Mouse (Mus musculus): ENCODE measurements around the gene Odf3l2. TPM values are rescaled to one million over a fixed set of nuclear protein-coding genes. Genes with fewer than 3 reads are reported as not detected.

Gene Odf3l2
- under 1 TPM; 0.02 to 0.12 TPM for polyA plus RNA-seq (2012; fragmentation: generic; extraction: Trizol)

GRCm38 (mm10) chr10:79645711-79646110 is at the start of gene Odf3l2:
Gene Odf3l2, minus strand, starts transcription at chr10:79645738.

DNA sequence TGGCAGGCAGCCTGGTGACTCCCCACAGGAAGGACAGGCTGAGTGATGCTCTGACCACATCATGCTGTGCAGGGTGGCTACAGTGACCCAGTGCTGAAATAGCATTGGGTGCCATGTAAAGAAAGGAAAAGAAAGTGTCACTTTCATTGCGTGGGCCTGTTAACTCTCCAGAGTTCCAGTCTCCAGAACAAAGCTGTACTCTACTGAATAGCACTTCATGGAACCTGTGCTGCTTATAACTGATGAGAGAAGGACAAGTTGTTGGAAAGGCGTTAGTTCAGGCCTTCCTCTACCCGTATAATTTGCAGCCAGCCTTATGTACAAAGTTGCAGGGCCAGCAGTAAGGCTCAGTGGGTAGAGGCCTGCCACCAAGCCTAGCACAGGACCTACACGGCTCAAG is 43.2 kb upstream of the Odf3l2 start, which contains the start of gene Gzmm:
Gene Gzmm, plus strand, starts transcription at position 301 of the 400 bp plus-strand sequence.

DNA sequence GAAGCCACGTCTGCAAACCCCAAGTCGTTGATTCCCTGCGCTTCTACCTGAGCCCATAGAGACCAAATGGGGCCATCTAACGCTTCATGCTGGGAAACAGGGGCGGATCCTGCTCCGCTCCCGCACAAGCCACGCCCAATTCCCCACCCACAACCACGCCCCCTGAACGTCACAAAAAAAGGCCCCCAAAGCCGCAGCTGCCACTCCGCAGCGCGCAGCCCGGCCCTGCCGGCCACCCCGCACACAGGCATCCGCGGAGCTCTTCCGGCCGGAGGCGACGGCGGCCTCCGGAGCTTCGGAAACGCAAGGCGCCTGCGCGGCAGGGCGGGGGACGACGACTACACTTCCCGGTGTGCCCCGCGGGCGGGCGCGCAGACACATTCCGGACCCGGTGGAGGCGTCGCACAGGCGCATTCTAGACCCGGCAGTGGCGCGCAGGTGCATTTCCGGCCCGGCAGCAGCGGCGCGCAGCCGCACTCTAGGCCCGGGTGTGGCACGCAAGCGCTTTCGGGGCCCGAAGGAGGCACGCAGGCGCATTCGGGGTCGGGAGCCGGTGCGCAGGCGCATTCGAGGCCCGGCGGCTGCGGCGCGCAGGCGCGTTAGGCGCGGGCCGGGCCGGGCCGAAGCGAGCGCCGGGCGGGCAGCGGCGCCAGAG is 36.2 kb upstream of the Odf3l2 start, which contains the start of gene Cdc34:
Gene Cdc34, plus strand, starts transcription at position 605 of the 655 bp plus-strand sequence.

DNA sequence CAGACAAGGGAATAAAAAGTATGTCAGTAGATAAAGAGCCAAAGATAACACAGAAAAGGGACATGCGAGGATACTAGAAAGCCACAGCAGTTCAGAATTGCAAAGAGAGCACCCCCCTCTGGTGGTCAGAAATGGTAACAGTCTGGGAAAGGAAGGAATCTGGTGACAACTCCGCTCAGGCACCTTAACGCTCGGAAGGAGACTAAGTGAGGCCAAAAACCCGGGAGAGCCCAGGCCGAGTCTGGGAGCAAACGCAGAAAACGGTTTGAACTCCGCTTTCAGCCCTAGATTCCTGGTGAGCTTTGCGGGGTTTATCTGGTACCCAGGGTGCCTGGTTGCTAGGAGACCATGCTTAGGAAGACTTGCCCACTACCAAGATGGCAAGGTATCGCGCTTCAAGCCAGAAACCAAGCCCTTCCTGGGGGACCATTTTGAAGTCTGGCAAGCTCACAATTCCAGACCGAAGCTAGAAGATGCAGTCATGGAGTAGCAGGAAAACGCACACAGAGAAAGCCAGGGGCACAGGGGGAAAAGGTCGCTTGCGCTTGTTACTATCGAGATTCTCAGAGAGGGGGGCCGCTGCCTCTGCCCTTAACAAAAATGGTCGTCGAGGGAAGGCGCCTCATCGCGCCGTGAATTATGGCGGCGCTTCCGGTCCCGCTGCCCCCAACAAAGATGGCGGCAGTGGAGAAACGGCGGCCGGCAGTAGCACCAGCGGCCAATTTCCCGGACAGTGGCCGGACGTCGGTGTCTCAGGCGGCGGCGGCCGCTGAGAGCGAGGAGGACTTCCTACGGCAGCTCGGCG is 23.4 kb upstream of the Odf3l2 start, which contains the start of gene Tpgs1:
Gene Tpgs1, plus strand, starts transcription at position 599 of the 805 bp plus-strand sequence.

GRCm38 (mm10) chr10:79664131-79664665 is 18.7 kb upstream of the Odf3l2 start, which contains the start of gene Madcam1:
Gene Madcam1, plus strand, starts transcription at chr10:79664559.

GRCm38 (mm10) chr10:79637128-79638110 is 8.1 kb downstream of the Odf3l2 start, which contains the start of gene Shc2:
Gene Shc2, minus strand, starts transcription at chr10:79637918.

DNA sequence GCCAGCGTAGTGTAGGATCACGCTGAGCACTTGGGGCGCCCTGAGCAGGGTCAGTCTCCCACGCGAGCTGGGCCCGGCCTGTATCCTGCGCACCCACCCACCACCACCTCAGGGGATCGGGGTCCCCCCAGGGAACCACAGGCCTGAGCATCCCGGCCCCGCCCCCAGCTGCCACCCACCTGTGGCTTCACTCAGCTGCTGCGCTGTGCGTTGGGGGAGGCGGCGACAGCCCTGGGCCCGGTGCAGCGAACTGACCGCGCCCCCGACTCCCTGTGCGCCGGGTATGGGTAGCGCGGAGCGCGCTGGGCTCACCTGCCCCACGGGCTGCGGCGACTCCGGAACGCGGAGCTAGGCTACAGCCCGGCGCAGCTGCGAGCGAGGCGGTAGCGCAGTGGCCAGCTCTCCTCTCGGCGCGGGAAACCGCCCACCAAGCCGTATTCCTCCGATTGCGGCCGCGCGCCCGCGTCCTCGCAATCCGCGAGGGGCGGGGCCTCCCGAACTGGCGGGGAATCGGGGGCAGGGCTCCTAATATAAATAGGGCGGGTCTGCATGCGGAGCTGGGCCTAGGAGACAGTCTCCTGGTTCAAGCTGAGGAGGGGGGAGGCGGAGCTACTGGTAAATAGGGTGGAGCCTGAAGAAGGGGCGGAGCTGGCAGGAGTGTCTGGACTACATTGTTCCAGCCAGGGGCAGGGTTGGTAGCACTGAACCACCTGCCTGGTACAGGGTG is 31.8 kb downstream of the Odf3l2 start, which contains the start of gene C2cd4c:
Gene C2cd4c, minus strand, starts transcription at position 448 of the 727 bp plus-strand sequence.

Other genes starting within 250 kb of the Odf3l2 start
- gene Vmn2r83, start 177.0 kb downstream of the Odf3l2 start, polyA plus RNA-seq (2012; fragmentation: generic; extraction: Trizol) = not detected
- 100 to 1,000 TPM; 138 to 392 TPM for gene Plpp2, start 111.9 kb downstream of the Odf3l2 start, polyA plus RNA-seq (2012; fragmentation: generic; extraction: Trizol)
- gene Mier2, start 90.5 kb downstream of the Odf3l2 start, polyA plus RNA-seq (2012; fragmentation: generic; extraction: Trizol) = 10 to 100 TPM; 13.3 to 35.6 TPM
- under 1 TPM in 1 of 2 experiments, not detected in 1; 0.04 TPM for gene Theg, start 58.4 kb downstream of the Odf3l2 start, polyA plus RNA-seq (2012; fragmentation: generic; extraction: Trizol)
- gene C2cd4c, start 31.7 kb downstream of the Odf3l2 start, polyA plus RNA-seq (2012; fragmentation: generic; extraction: Trizol) = under 1 TPM; 0.37 to 0.70 TPM
- gene Shc2, start 7.8 kb downstream of the Odf3l2 start, polyA plus RNA-seq (2012; fragmentation: generic; extraction: Trizol) = 1 to 10 TPM; 4.1 to 7.6 TPM
- under 1 TPM in 1 of 2 experiments, not detected in 1; 0.15 TPM for gene Madcam1, start 18.8 kb upstream of the Odf3l2 start, polyA plus RNA-seq (2012; fragmentation: generic; extraction: Trizol)
- 100 to 1,000 TPM; 144 to 166 TPM for gene Tpgs1, start 23.6 kb upstream of the Odf3l2 start, polyA plus RNA-seq (2012; fragmentation: generic; extraction: Trizol)
- gene Cdc34, start 36.5 kb upstream of the Odf3l2 start, polyA plus RNA-seq (2012; fragmentation: generic; extraction: Trizol) = 100 to 1,000 TPM in 1 of 2 experiments, 10 to 100 TPM in 1; 90.7 to 532 TPM
- gene Gzmm, start 43.3 kb upstream of the Odf3l2 start, polyA plus RNA-seq (2012; fragmentation: generic; extraction: Trizol) = 1 to 10 TPM in 1 of 2 experiments, under 1 TPM in 1; 0.26 to 1.4 TPM
- gene Bsg, start 58.8 kb upstream of the Odf3l2 start, polyA plus RNA-seq (2012; fragmentation: generic; extraction: Trizol) = 1,000 to 10,000 TPM in 1 of 2 experiments, 100 to 1,000 TPM in 1; 956 to 1,508 TPM
- gene Hcn2, start 70.9 kb upstream of the Odf3l2 start, polyA plus RNA-seq (2012; fragmentation: generic; extraction: Trizol) = 1 to 10 TPM; 2.8 to 4.9 TPM
- gene Polrmt, start 100.8 kb upstream of the Odf3l2 start, polyA plus RNA-seq (2012; fragmentation: generic; extraction: Trizol) = 10 to 100 TPM; 66.4 to 68.7 TPM
- under 1 TPM; 0.05 to 0.19 TPM for gene Fgf22, start 109.3 kb upstream of the Odf3l2 start, polyA plus RNA-seq (2012; fragmentation: generic; extraction: Trizol)
- 100 to 1,000 TPM in 1 of 2 experiments, 10 to 100 TPM in 1; 81.0 to 105 TPM for gene Rnf126, start 121.2 kb upstream of the Odf3l2 start, polyA plus RNA-seq (2012; fragmentation: generic; extraction: Trizol)
- 1 to 10 TPM; 4.7 to 6.0 TPM for gene Fstl3, start 131.5 kb upstream of the Odf3l2 start, polyA plus RNA-seq (2012; fragmentation: generic; extraction: Trizol)
- gene Prss57, start 145.2 kb upstream of the Odf3l2 start, polyA plus RNA-seq (2012; fragmentation: generic; extraction: Trizol) = under 1 TPM; 0.07 to 0.27 TPM
- 100 to 1,000 TPM in 1 of 2 experiments, 10 to 100 TPM in 1; 79.5 to 140 TPM for gene Palm, start 147.8 kb upstream of the Odf3l2 start, polyA plus RNA-seq (2012; fragmentation: generic; extraction: Trizol)
- gene Misp, start 175.3 kb upstream of the Odf3l2 start, polyA plus RNA-seq (2012; fragmentation: generic; extraction: Trizol) = under 1 TPM; 0.04 to 0.12 TPM
- gene Ptbp1, start 208.7 kb upstream of the Odf3l2 start, polyA plus RNA-seq (2012; fragmentation: generic; extraction: Trizol) = 100 to 1,000 TPM; 188 to 194 TPM
- 1 to 10 TPM in 1 of 2 experiments, not detected in 1; 2.4 TPM for gene Prtn3, start 228.7 kb upstream of the Odf3l2 start, polyA plus RNA-seq (2012; fragmentation: generic; extraction: Trizol)
- gene Plppr3, start 228.9 kb upstream of the Odf3l2 start, polyA plus RNA-seq (2012; fragmentation: generic; extraction: Trizol) = 1 to 10 TPM in 1 of 2 experiments, under 1 TPM in 1; 0.34 to 8.2 TPM
- gene Elane, start 240.5 kb upstream of the Odf3l2 start, polyA plus RNA-seq (2012; fragmentation: generic; extraction: Trizol) = under 1 TPM in 1 of 2 experiments, not detected in 1; 0.06 TPM
- under 1 TPM in 1 of 2 experiments, not detected in 1; 0.05 TPM for gene Cfd, start 245.1 kb upstream of the Odf3l2 start, polyA plus RNA-seq (2012; fragmentation: generic; extraction: Trizol)